Mouse (Mus musculus) kidney, postnatal 36 days (tissue): ENCODE data around the gene Dscam.
"Not testable (repeated sequence)": the region's sequence is repeated elsewhere in the genome, so short reads cannot be mapped to it uniquely, and the experiment has no call there.

Source experiments
- DNase-seq, 2 experiments: peaks; one replicate each; pipeline ENCODE4 v3.0.0; 2021 to 2022; ENCODE audit warnings: mixed read lengths in 2 of 2

Dscam gene

DNA sequence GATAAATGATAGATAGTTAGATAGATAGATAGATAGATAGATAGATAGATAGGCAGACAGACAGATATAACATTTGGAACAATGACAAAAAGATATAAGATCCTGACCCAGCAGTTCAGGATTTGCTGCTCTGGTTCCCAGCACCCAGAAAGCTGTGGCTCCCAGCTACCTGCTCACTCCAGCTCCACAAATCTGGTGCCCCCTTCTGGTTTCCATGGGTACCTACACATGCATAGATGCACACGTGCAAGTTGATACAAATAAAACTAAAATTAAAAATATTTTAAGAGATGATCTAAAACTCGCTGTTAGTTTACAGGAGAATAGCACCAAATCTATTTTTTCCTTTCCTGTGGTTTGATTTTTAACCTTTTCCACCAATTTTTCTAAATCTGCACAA is 238.8 kb downstream of the Dscam start:
- no peak for DNase-seq

DNA sequence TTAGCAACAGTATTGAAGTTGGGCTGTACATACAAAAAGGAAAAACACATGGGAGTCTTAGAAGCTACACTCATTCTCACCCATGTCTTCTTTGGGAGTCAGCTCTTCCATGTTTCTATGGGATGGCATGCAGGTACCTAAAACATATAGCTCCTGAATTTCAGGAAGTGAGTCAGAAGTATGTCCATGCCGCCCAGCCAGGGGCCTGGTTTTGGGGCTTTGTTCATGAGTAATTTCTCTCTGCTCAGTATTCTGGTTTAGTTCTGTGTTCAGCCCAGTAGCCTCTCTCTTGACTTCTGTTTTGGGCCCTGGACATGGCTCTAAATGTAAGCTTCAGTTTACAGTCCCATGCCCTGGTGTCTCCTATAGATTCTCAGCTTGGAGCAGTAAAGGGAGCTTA is 242.5 kb downstream of the Dscam start:
- DNase-seq = no peak

DNA sequence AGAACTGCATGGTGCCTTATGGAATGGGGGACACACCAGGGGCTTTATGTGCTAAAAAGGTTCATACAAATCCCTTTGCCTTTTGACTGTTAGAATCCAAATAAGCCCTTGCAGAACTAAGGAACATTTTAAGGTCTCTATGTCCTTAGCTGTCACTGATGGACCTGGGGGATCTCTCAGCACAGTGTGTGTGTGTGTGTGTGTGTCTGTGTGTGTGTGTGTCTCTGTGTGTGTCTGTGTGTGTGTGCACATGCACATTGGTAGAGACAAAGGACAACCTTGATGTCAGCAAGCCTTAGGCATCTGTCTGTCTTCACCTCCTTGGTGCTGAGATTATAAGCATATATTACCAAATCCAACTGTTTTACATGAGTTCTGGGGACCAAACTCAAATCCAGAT is 243.1 kb downstream of the Dscam start:
- DNase-seq = no peak

DNA sequence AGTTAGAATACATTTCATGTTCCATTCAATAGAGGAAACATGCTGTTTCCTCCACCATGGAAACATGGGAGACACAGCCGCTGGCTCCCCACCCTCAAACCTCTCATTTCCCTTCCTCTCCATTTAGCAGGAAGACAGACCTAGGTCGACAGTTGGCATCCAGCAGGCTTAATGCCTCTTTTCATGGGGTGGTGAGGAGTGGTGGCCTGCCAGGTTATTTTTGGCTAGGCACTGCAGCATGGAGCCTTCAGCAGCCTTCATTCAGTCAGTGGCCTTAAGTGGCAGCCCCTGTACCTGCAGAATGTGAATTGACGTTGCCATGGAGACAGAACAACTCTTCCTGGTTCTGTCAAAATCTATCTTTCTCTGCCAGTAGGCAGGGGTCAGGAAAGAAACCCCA is 243.6 kb downstream of the Dscam start:
- DNase-seq = no peak

DNA sequence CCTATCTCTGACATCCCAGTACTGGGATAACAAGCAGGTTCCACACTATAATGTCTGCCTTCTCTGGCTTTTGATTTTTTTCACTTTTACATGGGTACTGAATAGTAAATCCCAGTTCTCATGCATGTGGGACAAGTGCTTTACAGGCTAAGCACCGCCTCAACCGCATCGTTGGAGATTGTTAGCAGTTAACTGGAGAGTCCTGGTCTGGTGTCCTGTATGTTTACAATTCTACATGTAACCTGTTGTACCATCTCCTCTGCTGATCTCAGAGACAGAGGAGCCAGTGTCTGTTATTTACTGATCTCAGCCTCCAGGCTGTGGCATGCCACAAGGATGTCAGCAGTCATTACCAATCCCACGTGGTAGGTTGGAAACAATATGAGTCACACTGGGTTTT is 246.6 kb downstream of the Dscam start:
- no peak for DNase-seq

DNA sequence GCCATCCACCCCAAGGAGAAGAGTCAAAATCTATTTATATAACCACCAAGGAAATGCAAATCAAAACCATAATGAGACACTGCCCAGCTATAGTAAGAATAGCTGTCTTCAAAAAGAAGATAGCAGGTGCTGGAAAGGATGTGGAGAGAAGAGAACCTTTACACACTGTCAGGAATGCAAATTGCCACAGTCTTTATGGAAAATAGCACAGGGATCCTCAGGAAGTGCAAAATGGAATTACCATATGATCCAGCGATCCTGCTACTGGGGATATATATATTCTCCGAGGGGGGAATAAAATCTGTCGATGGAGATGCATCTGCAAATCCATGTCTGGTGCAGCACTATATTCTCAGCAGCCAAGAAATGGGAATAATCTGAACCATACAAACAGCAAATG is 256.1 kb downstream of the Dscam start:
- no peak for DNase-seq

DNA sequence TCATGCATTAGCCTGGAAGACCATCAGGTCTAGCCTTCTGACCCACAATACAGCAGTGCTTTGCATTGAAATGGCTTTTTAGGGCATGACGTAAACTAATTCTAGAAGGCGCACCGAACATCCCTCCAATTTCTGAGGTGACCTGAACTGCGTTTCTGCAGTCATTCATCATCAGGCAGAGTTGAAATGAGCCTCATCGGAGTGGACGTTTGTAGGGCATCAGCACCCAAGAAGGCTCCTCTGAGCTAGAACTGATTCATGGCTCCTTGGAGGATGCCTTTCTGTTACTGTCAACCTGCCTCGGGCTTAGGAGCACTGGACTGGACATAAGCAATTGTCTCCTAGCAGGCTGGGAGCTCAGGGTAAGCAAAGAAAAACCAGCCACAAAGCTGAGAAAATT is 257.7 kb downstream of the Dscam start:
- no peak for DNase-seq

DNA sequence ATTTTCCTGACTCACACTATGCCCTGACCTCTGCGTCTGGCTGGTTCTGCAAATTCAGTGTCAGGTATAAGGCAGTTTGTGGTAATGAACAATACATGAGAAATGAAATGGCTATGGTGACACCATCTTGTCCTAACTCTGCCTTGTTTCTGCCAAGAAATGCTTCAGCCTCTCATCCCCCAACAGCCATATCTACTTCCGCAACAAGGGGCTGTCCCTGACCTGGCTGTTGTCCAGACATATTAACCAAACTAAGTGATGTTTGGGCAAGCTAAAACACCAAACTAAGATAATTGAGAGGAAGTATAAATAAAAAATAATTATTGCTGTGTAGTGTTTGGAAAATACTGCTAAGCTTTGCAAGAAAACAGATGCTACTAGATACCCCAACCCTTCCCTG is 258.4 kb downstream of the Dscam start:
- DNase-seq = no peak

DNA sequence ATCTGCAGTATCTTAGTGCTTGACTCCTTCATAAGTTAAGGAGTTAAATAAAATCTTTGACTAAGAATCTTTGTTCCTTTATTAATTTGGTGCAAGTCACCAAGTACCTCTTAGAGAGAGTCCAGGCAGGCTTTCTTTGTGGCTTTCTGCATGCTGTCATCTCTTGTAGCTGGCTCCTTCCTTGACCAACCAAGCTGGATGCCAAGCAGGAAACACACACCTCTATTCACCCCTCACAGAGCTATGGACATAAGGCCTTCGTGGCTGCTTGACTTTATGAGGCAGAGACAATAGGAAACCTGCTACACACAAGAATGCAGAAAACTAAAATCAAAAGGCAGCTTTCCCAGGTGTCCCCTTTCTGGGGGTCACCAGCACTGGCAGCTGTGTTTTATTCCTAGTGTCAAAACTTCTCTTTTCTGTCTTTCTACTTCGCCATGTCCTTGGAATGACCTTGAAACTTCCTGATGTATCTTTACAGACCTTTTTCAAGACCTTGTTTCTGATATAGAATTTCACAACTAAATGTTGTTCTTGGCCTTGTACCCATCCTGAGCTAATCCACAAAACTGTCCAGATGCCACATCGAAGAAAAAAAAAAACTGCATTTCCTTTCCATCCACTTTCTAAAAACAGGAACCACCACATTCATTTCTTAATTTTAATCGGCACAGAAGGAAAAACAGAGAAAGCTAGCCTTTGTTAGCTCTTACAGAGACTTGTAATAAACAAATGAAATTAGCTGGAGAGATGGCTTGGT is 260.0 kb downstream of the Dscam start:
- no peak for DNase-seq

DNA sequence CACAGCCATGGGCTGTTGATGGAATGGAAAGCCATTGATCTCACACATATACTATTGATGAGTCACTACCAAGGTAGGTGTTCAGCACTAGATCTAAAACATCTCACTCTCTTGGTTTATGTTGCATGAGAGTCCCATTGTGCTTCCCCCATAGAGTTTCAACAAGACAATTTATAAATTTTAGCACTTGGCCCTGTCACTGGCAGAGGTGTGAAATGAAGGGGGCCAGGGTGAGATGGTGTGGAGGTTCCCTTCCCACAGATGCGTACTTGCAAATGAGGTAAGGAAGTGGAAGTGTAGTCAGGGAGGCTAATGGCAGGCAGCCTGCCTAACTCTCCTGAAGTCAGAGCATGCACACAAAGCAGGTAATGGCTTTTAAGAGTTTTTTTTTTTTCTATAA is 262.7 kb downstream of the Dscam start:
- no peak for DNase-seq

DNA sequence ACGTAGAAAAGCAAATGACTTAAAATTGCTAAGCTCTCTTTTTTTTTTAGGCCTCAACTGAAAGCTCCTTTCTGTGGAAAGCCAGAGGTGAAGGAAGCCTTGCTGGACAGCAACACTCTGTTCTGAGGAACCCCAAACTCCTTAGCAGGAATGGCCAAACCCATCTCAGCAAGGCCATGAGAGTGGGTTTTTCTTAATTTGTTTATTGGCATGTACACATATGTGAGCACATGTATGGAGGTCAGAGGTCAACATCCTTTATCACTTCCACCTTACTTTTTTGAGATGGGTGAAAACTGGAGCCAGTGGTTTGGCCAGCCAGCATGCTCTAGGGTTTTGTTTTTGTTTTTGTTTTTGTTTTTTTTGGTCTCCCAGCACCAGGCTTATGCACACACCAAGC is 263.5 kb downstream of the Dscam start:
- no peak for DNase-seq

DNA sequence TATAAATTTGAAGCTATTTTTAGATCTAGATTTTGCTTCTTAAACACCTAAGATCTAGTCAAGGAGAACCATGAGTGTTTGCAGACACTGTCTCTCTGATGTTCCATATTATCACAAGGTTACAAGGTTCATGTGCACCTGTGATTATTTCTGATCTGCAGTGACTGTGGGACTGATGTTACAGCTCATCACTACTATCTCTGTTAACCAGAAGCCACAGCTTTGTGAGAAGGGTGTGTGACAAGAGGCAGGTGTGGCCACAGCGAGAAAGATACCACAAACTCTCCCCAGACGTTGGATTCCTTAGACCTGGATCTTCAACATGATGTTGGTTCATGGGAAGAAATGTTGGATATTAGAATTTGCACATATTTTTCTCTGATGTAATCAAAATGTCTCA is 263.9 kb downstream of the Dscam start:
- DNase-seq = no peak

DNA sequence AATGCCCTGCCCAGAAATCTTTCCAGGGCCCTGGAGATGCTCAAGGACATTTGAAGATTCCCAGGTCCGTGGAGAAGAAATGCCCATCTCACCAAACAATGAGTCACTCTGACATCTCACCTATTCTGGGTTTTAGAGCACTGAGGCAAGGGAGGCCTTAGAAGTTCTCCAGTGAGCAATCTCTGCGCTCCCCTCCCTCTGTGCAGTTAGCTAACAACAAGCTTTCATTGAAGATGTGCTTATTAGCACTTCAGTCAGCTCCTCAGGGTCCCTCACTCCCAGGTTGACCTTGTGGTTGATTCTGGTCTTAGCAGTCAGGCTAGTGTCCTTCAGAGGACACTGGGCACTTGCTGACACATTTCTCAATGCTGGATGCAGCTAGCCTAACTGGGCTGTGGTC is 265.8 kb downstream of the Dscam start:
- DNase-seq = no peak

DNA sequence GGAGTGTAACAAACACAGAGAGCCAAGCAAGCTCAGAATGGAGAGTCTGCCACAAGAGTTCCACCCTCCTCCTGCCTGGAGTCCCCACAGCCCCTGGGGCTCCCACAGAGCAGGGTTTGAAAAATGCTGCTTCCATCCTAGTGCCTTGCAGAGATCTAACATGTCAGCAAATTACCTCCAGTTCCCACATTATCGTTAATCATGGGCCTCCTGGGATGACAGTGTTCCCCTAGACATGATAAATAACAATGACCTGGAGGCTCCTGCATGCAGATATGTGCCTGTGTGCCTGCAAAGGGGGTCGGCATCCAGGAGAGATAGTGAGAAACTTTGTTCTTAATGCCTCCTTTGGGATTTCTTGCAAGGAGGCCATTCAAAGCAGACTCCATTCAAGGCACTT is 266.2 kb downstream of the Dscam start:
- no peak for DNase-seq

DNA sequence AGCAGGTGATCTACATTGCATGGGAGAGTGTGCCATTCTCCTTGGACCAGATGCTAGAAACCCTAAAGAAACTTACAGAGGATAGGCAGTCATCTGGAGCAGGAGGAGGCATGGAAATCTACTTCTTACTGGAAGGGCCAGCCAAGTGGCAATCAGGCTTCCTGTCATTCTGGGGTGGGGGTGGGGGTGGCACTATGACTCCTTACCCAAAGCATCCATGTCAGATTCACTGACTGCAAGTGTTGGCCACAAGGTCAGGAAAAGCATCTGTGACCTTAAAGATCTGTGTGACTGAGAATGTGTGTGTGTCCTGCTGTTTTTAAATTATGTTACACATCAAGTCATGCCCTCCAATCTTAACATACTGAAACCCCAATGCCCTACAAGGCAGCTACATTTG is 268.0 kb downstream of the Dscam start:
- no peak for DNase-seq

DNA sequence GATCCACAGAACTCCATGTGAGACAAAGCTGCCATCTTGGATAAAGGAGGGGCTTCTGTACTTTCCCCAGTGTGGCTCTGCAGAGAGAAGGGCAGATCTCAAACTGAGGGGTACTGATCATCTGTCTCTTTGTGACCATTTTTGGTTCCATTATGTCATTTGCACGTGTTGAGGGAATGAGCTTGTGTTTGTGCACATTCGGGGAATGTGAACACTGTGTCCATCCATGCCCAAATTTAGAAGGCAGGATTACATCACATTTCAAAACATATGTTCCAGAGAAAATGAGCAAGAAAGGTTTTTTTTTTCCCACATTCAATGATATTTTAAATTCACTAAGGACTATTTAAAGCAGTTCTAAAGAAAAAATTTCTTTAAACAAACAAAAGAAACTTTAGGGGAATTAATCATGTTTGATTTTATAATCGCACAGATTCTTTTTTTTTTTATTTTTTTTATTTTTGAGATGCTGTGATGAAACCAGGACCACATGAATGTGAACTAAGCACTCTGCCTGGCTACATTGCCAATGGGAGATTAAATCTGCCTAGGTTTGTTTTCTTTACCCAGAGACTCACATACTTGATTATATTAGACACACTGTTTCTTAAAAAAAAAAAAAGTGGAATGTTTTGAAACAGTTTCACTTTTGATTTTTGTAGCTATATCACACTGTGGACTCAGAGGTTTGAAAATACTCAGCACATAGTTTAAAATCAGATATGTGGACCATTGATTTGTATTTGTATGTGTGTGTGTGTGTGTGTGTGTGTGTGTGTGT is 269.1 kb downstream of the Dscam start:
- DNase-seq = no peak

DNA sequence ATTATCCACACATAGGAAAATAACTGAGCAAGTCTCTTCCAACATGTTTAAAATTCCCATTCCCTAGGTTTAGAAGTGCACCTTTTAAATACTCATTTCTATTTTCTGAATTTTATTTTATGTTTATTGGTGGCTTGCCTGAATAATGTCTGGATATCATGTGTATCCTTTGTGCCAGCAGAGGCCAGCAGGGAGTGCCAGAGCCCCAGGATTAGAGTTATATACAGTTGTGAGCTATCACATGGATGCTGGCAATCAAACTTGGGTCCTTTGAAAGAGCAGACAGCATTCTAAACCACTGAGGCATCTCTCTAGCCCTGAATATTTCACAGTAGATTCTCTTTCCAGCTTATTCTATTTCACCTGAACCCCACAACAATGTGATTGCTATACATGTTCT is 271.2 kb downstream of the Dscam start:
- no peak for DNase-seq

DNA sequence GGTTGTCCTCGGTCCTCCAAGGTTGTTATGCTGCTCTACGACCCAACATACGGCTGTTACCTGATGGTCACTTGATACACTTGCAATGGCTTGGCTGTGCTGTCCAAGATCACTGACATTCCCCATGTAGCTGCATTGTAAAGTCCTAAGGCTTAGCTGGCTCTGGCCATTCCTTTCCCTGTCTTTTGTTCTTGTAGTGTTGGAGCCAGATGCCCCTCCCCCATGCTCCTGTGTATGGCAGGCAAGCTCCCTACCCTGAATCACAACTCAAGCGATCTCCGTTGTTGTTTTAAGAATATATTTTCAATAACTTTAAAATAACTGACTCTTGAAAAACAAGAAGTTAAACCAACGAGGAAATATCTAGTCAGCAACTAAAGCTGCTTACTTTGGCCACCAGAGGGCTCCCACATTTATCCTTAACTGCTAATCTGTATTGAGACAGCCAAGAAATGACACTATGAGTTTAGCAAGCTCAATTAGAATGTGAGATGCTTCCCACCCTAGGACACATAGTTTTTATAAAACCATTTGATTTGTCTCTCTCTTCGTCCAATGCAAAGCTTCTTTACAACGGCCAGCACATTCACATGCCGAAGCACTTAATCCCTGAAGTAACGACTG is 273.9 kb downstream of the Dscam start:
- DNase-seq = peak; percentile 32 to 68

DNA sequence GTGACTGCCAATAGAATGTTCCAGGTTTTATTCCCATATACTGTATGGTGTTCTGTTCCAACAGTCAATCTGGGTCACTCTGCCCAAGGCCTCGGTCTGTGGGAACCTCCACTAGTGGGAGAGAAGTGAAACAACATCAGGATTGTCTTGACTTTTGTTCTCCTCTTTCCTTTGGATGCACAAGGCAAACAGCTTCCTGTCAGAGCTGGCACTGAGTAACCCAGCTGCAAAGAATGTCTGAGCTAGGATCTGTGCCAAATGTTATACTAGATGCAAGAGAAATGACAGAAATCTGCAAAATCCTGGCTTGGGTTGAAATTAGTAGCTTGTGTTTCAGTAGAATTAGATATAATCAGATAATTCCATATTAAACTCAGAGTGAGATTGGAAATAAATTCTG is 282.5 kb downstream of the Dscam start:
- DNase-seq = no peak

DNA sequence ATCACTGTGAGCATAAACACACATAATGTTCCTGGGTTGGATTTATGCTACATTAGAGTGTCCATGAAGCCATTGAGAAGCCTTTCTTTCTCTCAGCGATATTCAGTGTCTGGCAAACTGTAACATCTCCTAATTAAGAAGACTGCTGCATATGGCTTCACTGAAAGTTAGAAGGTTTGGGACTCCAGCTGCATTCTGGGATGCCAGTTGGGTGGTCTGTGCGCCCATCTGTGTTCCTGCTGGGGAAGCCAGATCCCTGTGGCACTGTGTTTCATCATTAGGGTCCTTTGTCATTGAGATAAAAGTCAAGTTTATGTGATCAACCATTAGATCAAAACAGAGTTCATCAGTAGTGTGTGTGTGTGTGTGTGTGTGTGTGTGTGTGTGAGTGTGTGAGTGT is 284.7 kb downstream of the Dscam start:
- no peak for DNase-seq

DNA sequence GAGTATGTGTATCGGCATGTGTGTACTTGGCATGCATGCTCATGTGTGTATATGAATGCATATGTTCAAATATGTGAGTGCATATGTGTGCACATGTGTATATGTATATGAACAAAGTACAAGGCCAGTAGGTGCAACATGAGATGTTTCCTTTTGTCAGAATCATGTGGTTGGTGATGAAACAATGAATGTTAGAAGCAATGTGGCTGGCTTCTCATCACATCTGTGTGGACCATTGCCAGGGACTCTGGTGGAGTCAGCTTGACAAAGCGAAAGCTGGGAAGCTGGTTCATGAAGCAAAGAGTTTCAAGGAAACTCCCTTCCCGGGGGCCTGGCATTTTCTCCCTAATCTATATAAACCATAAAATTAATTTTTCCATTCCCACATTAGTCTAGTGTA is 286.0 kb downstream of the Dscam start:
- DNase-seq = not testable (repeated sequence)

DNA sequence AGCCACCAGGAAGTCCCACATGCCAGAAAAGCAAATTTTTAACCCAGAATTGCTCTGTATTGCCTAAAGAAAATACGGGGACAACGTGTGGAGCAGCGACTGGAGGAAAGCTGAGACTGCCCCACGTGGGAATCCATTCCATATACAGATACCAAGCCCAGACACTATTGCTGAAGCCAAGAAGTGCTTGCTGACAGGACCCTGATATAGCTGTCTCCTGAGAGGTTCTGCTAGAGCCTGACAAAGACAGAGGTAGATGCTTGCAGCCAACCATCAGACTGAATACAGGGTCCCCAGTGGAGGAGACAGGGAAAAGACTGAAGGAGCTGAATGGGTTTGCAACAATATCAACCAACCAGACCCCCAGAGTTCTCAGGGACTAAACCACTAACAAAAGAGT is 293.3 kb downstream of the Dscam start:
- no peak for DNase-seq

DNA sequence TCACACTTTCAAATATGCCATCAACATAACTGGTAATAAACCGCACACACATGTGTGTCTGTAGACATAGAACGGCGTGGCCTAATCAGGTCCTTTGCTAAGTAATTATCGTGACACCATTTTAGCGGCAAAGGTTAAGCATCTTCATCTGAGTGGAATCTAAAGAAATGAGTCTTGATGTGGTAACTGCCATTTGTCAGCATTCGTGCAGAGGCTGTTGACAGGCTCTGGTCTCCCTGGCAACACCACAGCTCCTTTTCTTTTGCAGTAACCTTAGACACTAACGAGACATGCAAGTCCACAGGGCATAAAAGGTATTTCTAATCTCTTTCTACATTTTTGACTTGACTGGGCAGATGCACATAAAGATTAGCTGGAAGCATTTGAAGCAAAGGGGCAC is 297.8 kb downstream of the Dscam start:
- DNase-seq = no peak

DNA sequence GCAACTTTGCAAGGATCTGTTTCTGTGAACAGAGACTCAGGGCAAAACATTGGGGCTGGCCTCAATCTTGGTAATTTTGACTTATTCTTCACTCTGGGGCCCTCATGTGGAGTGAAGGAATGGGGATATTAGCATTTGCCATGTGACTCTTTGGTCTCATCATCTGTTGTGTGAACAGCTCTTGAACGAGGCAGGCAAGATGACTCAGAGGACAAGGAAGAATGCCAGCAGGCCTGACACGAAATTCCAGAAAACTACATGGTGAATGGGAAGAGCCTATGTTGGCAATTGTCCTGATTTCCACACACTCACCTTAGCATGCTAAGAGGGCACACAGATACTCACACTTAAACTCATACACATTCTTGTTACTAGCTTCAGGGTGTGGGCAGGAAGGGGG is 313.0 kb downstream of the Dscam start:
- DNase-seq = no peak
